Mouse (Mus musculus): ENCODE measurements around the gene Tmem168.

- no peak for TF ChIP-seq POLR2A (IDR thresholded peaks at IDR 0.05; ENCODE audit: low read depth, low read length)
- no peak for TF ChIP-seq CTCF (IDR thresholded peaks at IDR 0.05; ENCODE audit: extremely low read depth, insufficient read length, insufficient replicate concordance, low read depth, low read length)
Measured at GRCm38 (mm10) chr6:13636582-13636989, 28.7 kb upstream of the Tmem168 start.
